Mouse (Mus musculus) midbrain, embryonic 11.5 days (tissue): ENCODE measurements around the gene Zpbp2. TPM values are rescaled to one million over a fixed set of nuclear protein-coding genes. Genes with fewer than 3 reads are reported as not detected.
"Not testable (repeated sequence)": the region's sequence is repeated elsewhere in the genome, so short reads cannot be mapped to it uniquely, and the experiment has no call there.

ENCODE experiments used
- ATAC-seq: fragments of 200-750 bp; cut with Nextera tagmentation; 2 replicates; pipeline ENCODE4 v1.8.0; 2017; ENCODE audit warnings: moderate TSS enrichment, moderate library complexity; ENCODE audit not compliant: low FRiP score
- DNase-seq: peaks from one replicate; pipeline ENCODE4 v3.0.0; 2015; ENCODE audit warnings: low spot score; ENCODE audit errors: missing footprints
- H3K27ac ChIP-seq: fragments of 300-500 bp; sonication (generic); 2 replicates; pipeline ENCODE4 v1.5.1; 2014; ENCODE audit warnings: low read depth, low read length
- H3K27me3 ChIP-seq: fragments of 300-500 bp; sonication (generic); 2 replicates; pipeline ENCODE4 v1.6.1; 2014; ENCODE audit warnings: mild to moderate bottlenecking, low read length, moderate library complexity, mixed read lengths; ENCODE audit not compliant: control insufficient read depth, insufficient read depth
- H3K36me3 ChIP-seq: fragments of 300-500 bp; sonication (generic); 2 replicates; pipeline ENCODE4 v1.6.1; 2014; ENCODE audit warnings: mild to moderate bottlenecking, low read length, moderate library complexity, mixed read lengths; ENCODE audit not compliant: control insufficient read depth, insufficient read depth
- H3K4me1 ChIP-seq: fragments of 300-500 bp; sonication (generic); 2 replicates; pipeline ENCODE4 v1.6.1; 2014; ENCODE audit warnings: low read length; ENCODE audit not compliant: control insufficient read depth, insufficient read depth
- H3K4me2 ChIP-seq: fragments of 300-500 bp; sonication (generic); 2 replicates; pipeline ENCODE4 v1.6.1; 2014; ENCODE audit warnings: mild to moderate bottlenecking, moderate library complexity
- H3K4me3 ChIP-seq: fragments of 300-500 bp; sonication (generic); 2 replicates; pipeline ENCODE4 v1.5.1; 2014; ENCODE audit warnings: low read depth, low read length
- H3K9ac ChIP-seq: fragments of 300-500 bp; sonication (generic); 2 replicates; pipeline ENCODE4 v1.6.1; 2014; ENCODE audit warnings: low read length
- H3K9me3 ChIP-seq: fragments of 300-500 bp; sonication (generic); 2 replicates; pipeline ENCODE4 v1.6.1; 2016; ENCODE audit warnings: low read length; ENCODE audit not compliant: control insufficient read depth
- WGBS: fragments of 180-500 bp; shearing (Covaris S2); extraction: QIAGEN DNeasy Blood & Tissue Kit; methylation state at CpG from one replicate; pipeline ENCODE4 v1.1.7; 2014; 5-methylcytosine and 5-hydroxymethylcytosine counted together
- polyA plus RNA-seq: library from polyadenylated mRNA; unstranded; fragments of >200 nt; fragmentation: Nextera tagmentation; extraction: Ambion mirVana; gene quantifications from 2 replicates; pipeline ENCODE4 v1.2.1, GENCODE M21; 2014

Gene Zpbp2
- polyA plus RNA-seq, 1 experiment from 2014 or later = 0.23 TPM

DNA sequence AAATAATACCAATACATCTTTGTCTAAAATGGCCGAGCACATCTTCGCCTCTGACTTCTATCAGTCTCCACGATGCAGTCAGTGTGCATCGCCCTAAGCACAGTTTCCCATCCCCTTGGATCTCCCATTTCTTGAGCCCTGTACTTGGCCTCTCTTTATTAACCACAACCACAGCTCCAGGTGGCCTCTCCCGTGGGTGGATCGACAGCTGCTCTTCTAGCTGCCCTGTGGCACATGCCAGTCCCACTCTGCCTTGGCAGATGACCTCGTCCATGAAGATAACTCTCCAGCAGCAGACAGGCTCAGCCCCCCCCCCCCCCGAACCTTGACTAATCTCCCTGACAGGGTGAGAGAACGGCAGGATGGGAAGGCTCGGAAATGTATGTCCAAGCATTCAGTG is 44.6 kb downstream of the Zpbp2 start:
- 81% methylated on average over 10 of the region's 10 CpGs for WGBS
- Histone ChIP-seq H3K4me2 (no peak overlapping the region), H3K27ac (no peak overlapping the region), H3K36me3 (no peaks in the 10 kb centered on the region), H3K9me3 (no peaks in the 10 kb centered on the region), H3K9ac (no peak overlapping the region), H3K4me1 (no peaks in the 10 kb centered on the region), H3K27me3 (no peaks in the 10 kb centered on the region), H3K4me3 (no peak overlapping the region)
- no peak for ATAC-seq
- DNase-seq = no peak

DNA sequence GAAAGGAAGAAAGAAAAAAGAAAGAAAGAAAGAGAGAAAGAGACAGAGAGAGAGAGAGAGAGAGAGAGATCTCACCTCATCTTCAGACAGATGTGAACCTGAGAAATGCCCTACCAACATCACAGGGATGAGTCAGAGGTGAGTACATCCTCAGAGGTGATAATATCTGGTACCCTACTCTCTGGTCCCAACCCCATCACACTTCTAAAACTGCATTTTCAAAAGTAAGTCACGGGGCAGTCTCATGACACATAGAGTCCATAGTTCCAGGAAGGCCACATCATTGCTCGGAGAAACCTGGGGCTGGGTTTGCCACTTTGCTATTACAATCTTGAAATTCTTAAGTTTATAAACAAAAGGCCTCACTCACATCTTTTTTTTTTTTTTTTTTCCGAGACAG is 45.1 kb downstream of the Zpbp2 start:
- Histone ChIP-seq H3K36me3 (no peaks in the 10 kb centered on the region), H3K27ac (no peak overlapping the region), H3K27me3 (peaks cover 2% of the 10 kb centered on the region; the same call in 1 of the 2 replicates), H3K9me3 (no peaks in the 10 kb centered on the region), H3K4me3 (no peak overlapping the region), H3K4me2 (no peak overlapping the region), H3K4me1 (no peaks in the 10 kb centered on the region), H3K9ac (no peak overlapping the region)
- ATAC-seq (no peak), DNase-seq (no peak)
- WGBS = 75% methylated on average over 3 of the region's 3 CpGs

DNA sequence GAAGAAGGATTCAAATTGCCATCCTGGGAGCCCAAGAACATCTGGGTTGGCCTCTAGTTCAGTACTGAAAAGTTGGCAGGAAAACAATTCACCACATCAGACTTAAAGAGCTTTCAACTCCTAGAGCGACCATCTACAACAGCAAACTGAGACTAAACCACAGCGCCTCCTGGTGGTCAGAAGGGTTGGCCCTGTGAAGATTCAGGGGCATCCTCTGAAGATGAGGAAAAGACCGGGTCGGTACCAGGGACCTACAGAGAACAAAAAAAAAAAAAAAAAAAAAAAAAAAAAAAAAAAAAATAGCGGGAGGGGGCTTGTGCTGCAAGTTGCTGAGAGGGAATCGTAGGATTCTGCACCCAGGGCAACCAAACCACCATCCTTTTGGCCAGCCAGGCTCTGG is 46.5 kb downstream of the Zpbp2 start:
- H3K27me3 ChIP-seq = peaks cover 2% of the 10 kb centered on the region; the same call in 1 of the 2 replicates
- no peak overlapping the region for H3K4me2 ChIP-seq
- WGBS = 36% methylated on average over 6 of the region's 6 CpGs
- H3K27ac ChIP-seq = no peak overlapping the region
- no peaks in the 10 kb centered on the region for H3K9me3 ChIP-seq
- ATAC-seq = no peak
- DNase-seq = peak; percentile 94
- no peak overlapping the region for H3K4me3 ChIP-seq
- no peak overlapping the region for H3K9ac ChIP-seq
- H3K36me3 ChIP-seq = no peaks in the 10 kb centered on the region
- peaks cover 2% of the 10 kb centered on the region; the same call in 1 of the 2 replicates for H3K4me1 ChIP-seq

DNA sequence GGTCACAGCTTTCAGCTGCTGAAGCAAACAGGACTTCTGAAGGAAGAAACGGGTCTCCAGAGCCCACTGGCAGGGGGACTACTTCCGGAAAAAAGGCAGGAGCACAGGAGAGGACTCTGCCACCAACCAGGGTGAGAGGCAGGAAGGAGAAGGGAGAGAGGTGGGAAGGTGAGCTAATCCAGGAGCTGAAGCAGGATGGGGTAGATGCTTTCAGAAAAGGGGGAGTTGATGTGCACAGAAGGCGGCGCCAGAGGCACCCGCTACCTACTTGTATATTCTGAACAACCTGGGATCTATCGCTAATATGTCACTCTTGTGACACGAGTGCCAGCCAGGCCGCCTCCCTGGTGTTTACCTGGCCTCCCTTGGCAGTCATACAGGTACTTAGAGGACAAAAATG is 47.1 kb downstream of the Zpbp2 start, which contains the start of gene Lrrc3c:
Lrrc3c (plus strand) TSS at position 301 of the 400 bp plus-strand sequence.
- Histone ChIP-seq H3K27ac (no peak within 1 kb of the TSS), H3K4me2 (no peak within 1 kb of the TSS), H3K4me1 (peaks cover 5% of the 10 kb centered on the region), H3K9me3 (no peaks in the 10 kb centered on the region), H3K27me3 (peaks cover 2% of the 10 kb centered on the region; the same call in 1 of the 2 replicates), H3K36me3 (no peaks in the 10 kb centered on the region), H3K4me3 (no peak within 1 kb of the TSS), H3K9ac (no peak within 1 kb of the TSS)
- DNase-seq = no peak
- WGBS = 88% methylated on average over 8 of the region's 8 CpGs
- ATAC-seq = no peak

DNA sequence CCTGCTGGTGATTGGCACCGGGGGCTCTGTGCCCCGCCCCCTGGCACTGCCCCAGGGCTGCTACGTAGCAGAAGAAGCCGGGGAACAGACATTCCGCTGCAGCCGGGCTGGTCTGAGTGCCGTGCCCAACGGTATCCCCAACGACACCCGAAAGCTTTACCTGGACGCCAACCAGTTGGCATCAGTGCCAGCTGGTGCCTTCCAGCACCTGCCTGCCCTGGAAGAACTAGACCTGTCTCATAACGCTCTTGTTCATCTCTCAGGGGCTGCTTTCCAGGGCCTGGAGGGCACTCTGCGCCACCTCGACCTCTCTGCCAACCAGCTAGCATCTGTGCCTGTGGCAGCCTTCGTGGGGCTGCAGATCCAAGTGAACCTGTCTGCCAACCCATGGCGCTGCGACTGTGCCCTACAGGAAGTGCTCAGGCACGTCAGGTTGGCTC is 48.0 kb downstream of the Zpbp2 start:
- H3K4me2 ChIP-seq = no peak overlapping the region
- no peak overlapping the region for H3K4me3 ChIP-seq
- peaks cover 2% of the 10 kb centered on the region; the same call in 1 of the 2 replicates for H3K27me3 ChIP-seq
- no peaks in the 10 kb centered on the region for H3K36me3 ChIP-seq
- H3K9me3 ChIP-seq = no peaks in the 10 kb centered on the region
- 64% methylated on average over 18 of the region's 18 CpGs for WGBS
- DNase-seq = no peak
- H3K4me1 ChIP-seq = peaks cover 5% of the 10 kb centered on the region
- no peak for ATAC-seq
- H3K27ac ChIP-seq = no peak overlapping the region
- no peak overlapping the region for H3K9ac ChIP-seq

DNA sequence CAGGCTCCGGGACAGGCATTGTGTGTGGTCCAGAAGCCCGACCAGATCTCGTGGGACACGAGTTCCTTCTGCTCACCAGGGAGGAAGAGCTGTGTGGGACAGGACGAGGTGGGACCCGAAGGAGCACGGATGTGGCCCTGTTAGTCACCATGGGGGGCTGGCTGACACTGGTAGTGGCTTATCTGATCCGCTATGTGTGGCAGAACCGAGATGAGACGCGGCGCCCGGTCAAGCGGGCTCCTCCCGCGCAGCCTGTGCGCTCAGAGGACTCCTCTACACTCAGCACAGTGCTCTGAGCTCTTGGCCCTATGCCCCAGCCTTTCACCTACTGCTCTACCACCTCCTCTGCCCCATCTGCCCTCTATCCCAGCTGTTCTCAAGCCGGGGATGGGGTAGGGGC is 48.4 kb downstream of the Zpbp2 start:
- Histone ChIP-seq H3K9ac (no peak overlapping the region), H3K27ac (no peak overlapping the region), H3K27me3 (peaks cover 2% of the 10 kb centered on the region; the same call in 1 of the 2 replicates), H3K4me2 (no peak overlapping the region), H3K4me3 (no peak overlapping the region), H3K4me1 (peaks cover 5% of the 10 kb centered on the region), H3K9me3 (no peaks in the 10 kb centered on the region), H3K36me3 (no peaks in the 10 kb centered on the region)
- ATAC-seq = no peak
- WGBS = 46% methylated on average over 18 of the region's 18 CpGs
- no peak for DNase-seq

DNA sequence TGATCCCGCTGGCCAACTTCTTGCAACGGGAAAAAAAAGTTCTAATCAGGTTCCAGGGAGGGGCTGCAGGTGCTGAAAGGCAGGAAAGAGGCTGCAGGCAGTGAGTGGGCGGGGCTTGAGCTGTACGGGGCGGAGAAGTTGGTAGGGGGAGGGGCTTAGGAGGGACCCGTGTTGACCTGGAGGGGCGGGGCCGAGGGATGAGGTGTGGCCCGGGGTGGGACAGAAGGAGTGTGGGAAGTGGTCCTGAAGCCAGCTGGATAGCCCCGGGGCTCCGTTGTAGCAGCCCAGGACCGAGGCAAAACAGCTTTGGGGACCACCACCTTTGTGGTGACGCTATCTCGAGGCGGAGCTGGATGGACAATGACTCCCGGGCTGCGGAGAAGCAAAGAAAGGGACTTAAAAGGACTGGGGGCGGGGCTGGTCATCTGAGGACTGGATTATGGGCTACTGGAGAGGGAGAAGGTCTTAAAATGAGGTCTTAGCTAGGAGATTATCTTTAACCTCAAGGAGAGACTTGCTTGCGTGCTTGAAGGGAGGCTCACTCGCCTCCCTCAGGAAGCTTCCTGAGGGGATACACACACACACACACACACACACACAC is 51.3 kb downstream of the Zpbp2 start:
- Histone ChIP-seq H3K4me1 (peaks cover 5% of the 10 kb centered on the region), H3K9me3 (no peaks in the 10 kb centered on the region), H3K27ac (no peak overlapping the region), H3K4me2 (peak overlapping the region; percentile 54), H3K4me3 (peak overlapping the region; percentile 28), H3K9ac (peak overlapping the region; percentile 47), H3K36me3 (no peaks in the 10 kb centered on the region), H3K27me3 (peaks cover 2% of the 10 kb centered on the region; the same call in 1 of the 2 replicates)
- peak; percentile 94 for DNase-seq
- WGBS = under 1% methylated on average over 20 of the region's 20 CpGs
- peak; percentile 83 for ATAC-seq

DNA sequence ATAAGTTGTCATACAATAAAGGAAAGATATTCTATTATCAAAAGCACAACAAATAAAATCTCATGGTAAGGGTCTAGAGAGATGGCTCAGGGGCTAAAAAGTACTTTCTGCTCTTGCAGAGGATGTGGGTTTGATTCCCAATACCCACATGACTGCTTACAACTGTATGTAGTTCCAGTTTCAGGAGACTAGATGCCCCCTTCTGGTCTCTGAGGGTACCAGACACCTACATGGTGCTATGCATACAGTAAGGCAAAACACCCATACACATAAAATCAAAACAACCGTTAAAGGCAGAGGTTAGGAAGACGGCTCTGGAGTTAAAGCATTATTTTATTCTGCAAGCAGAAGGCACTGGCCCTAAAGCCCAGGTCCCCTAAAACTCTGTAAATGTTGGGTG is 53.1 kb downstream of the Zpbp2 start:
- Histone ChIP-seq H3K27ac (no peak overlapping the region), H3K9me3 (no peaks in the 10 kb centered on the region), H3K27me3 (peaks cover 2% of the 10 kb centered on the region; the same call in 1 of the 2 replicates), H3K4me2 (no peak overlapping the region), H3K4me3 (no peak overlapping the region), H3K9ac (no peak overlapping the region), H3K4me1 (peaks cover 5% of the 10 kb centered on the region), H3K36me3 (no peaks in the 10 kb centered on the region)
- WGBS = 82% methylated on average over 2 of the region's 2 CpGs
- DNase-seq (no peak), ATAC-seq (no peak)

DNA sequence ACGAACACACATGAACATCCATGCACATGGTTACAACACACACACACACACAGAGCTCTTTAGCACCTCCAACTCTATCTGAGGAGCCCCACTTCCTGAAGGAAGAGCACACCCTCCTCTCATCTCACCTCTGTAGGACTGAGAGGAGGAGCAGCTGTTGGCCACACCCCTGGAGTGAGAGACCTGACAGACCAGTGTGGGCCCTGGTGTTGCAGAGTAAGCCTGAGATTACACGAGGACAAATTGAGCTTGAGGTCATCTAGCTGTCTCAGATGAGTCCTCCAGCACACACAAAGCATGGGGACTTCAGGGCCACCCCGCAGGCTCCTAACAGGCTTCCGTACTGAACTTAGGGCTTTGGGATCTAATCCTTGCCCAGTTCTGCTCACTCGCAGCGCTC is 54.0 kb downstream of the Zpbp2 start:
- not testable (repeated sequence) for H3K27me3 ChIP-seq, H3K4me1 ChIP-seq, DNase-seq, ATAC-seq, H3K9ac ChIP-seq, H3K27ac ChIP-seq, H3K4me3 ChIP-seq, H3K36me3 ChIP-seq, H3K4me2 ChIP-seq, H3K9me3 ChIP-seq
- WGBS = 69% methylated on average over 6 of the region's 6 CpGs
